In genomic region chr6:136505867-136506266, GRCm38 (mm10) we compare ENCODE assay signal across 8 mouse cellular contexts. TPM values are rescaled to one million over a fixed set of nuclear protein-coding genes. Genes with fewer than 3 reads are reported as not detected.
DNase-seq lines count a peak whose midpoint lies in the region; ATAC-seq and TF ChIP-seq lines count a peak whose summit lies in the region.
"Not testable (repeated sequence)": the region's sequence is repeated elsewhere in the genome, so short reads cannot be mapped to it uniquely, and the experiment has no call there.

Atf7ip (plus strand) TSS chr6:136506167.

- TF ChIP-seq POLR2A in CH12.LX (IDR thresholded peaks at IDR 0.05; ENCODE audit: low read depth, low read length); cerebellum, adult 2 months (IDR thresholded peaks at IDR 0.05; ENCODE audit: borderline replicate concordance, insufficient read depth, low read length): not testable (repeated sequence)

- not testable (repeated sequence) for H3K4me1 ChIP-seq in CH12.LX (ENCODE audit: control insufficient read depth in 1 of 2, insufficient read depth in 2 of 2); cerebellum, adult 2 months (ENCODE audit: control insufficient read depth, insufficient read depth, low read length); forebrain, postnatal 0 days (ENCODE audit: insufficient read depth); heart, embryonic 14.5 days (ENCODE audit: control insufficient read depth in 2 of 2, insufficient read depth in 2 of 2, low read length in 2 of 2); intestine, embryonic 14.5 days (replicated peaks; ENCODE audit: control insufficient read depth, insufficient read depth, low read length); lung, postnatal 0 days (ENCODE audit: insufficient read depth, low read depth, low read length); neural tube, embryonic 14.5 days (ENCODE audit: control insufficient read depth, insufficient read depth, low read length)

- H3K27ac ChIP-seq in CH12.LX (ENCODE audit: insufficient read depth, low read depth); cerebellum, adult 2 months (ENCODE audit: insufficient read depth, low read length); forebrain, postnatal 0 days (ENCODE audit: low read depth, low read length); heart, embryonic 14.5 days (replicated peaks in 1 of 2; ENCODE audit: control insufficient read depth in 1 of 2, insufficient read depth in 1 of 2, low read depth in 2 of 2, low read length in 2 of 2); intestine, embryonic 14.5 days (ENCODE audit: low read depth); lung, postnatal 0 days (ENCODE audit: low read length); neural tube, embryonic 14.5 days (ENCODE audit: low read depth, low read length): not testable (repeated sequence)

- H3K9me3 ChIP-seq in CH12.LX (replicated peaks; ENCODE audit: low read length); forebrain, postnatal 0 days (ENCODE audit: low read length); heart, embryonic 14.5 days (ENCODE audit: control insufficient read depth, low read length); intestine, embryonic 14.5 days (ENCODE audit: control insufficient read depth, low read length); lung, postnatal 0 days (ENCODE audit: low read length); neural tube, embryonic 14.5 days (ENCODE audit: control insufficient read depth, low read length): not testable (repeated sequence)

- in situ Hi-C loops in CH12.LX (cut with MboI; ENCODE audit: low pct_ligation_motif_present, low pct_unique_long_range_greater_than_20kb, low sequenced_read_pairs) = not testable (repeated sequence)

- ATAC-seq in forebrain, postnatal 0 days; heart, embryonic 14.5 days (ENCODE audit: insufficient number of reproducible peaks, insufficient read depth, low FRiP score, low read depth); intestine, embryonic 14.5 days (replicated peaks; ENCODE audit: low FRiP score, low TSS enrichment, low read depth); lung, postnatal 0 days; neural tube, embryonic 14.5 days (ENCODE audit: low read depth): not testable (repeated sequence)

- WGBS in cerebellum, adult 2 months = 87% methylated on average over 3 of the region's 3 CpGs
- 94% methylated on average over 2 of the region's 3 CpGs for WGBS in forebrain, postnatal 0 days
- 67% methylated on average over 1 of the region's 3 CpGs for WGBS in heart, embryonic 14.5 days
- WGBS in intestine, embryonic 14.5 days = 84% methylated on average over 3 of the region's 3 CpGs
- 82% methylated on average over 2 of the region's 3 CpGs for WGBS in lung, postnatal 0 days
- 93% methylated on average over 2 of the region's 3 CpGs for WGBS in neural tube, embryonic 14.5 days

- not testable (repeated sequence) for TF ChIP-seq RAD21 in CH12.LX (IDR thresholded peaks at IDR 0.05; ENCODE audit: low read depth, low read length)

- not testable (repeated sequence) for TF ChIP-seq CTCF in CH12.LX (conservative IDR thresholded peaks at IDR 0.05 in 1 of 2, IDR thresholded peaks at IDR 0.05 in 1 of 2; ENCODE audit: low read depth in 2 of 2, low read length in 2 of 2); cerebellum, adult 2 months (IDR thresholded peaks at IDR 0.05; ENCODE audit: borderline replicate concordance, insufficient read depth, low read depth, low read length); forebrain, postnatal 0 days (IDR thresholded peaks at IDR 0.05; ENCODE audit: low read depth); lung, postnatal 0 days (IDR thresholded peaks at IDR 0.05)

- H3K9ac ChIP-seq in CH12.LX (ENCODE audit: insufficient read depth, low read depth); forebrain, postnatal 0 days; heart, embryonic 14.5 days (ENCODE audit: low read length); intestine, embryonic 14.5 days (ENCODE audit: low read length); lung, postnatal 0 days (replicated peaks; ENCODE audit: low read depth); neural tube, embryonic 14.5 days (replicated peaks; ENCODE audit: low read depth, low read length): not testable (repeated sequence)

- not testable (repeated sequence) for H3K36me3 ChIP-seq in CH12.LX (replicated peaks in 1 of 2; ENCODE audit: control insufficient read depth in 1 of 2, insufficient read depth in 1 of 2, low read length in 1 of 2); forebrain, postnatal 0 days (ENCODE audit: insufficient read depth); heart, embryonic 14.5 days (ENCODE audit: control insufficient read depth, insufficient read depth, low read length); intestine, embryonic 14.5 days (ENCODE audit: control insufficient read depth, insufficient read depth, low read length); lung, postnatal 0 days (ENCODE audit: insufficient read depth, low read length); neural tube, embryonic 14.5 days (ENCODE audit: control insufficient read depth, insufficient read depth, low read length)

- intact Hi-C loops in left cerebral cortex, postnatal 14 days (cut with DNase I) = not testable (repeated sequence)

- dilution Hi-C loops in CH12.LX (cut with MboI; ENCODE audit: extremely low pct_ligation_motif_present, extremely low pct_unique_long_range_greater_than_20kb, low sequenced_read_pairs) = not testable (repeated sequence)

- not testable (repeated sequence) for H3K4me2 ChIP-seq in CH12.LX (ENCODE audit: insufficient read depth, low read depth, poor library complexity, severe bottlenecking); forebrain, postnatal 0 days (ENCODE audit: low read depth); heart, embryonic 14.5 days (ENCODE audit: low read length); intestine, embryonic 14.5 days (ENCODE audit: low read length); lung, postnatal 0 days (replicated peaks; ENCODE audit: low read depth, low read length); neural tube, embryonic 14.5 days (ENCODE audit: low read depth, low read length)

- DNase-seq in CH12.LX (ENCODE audit: extremely low read depth); cerebellum, adult 2 months; forebrain, postnatal 0 days; intestine, embryonic 14.5 days (ENCODE audit: low spot score); left cerebral cortex, postnatal 14 days (ENCODE audit: low spot score in 2 of 2); lung, postnatal 0 days (ENCODE audit: low spot score): not testable (repeated sequence)

- not testable (repeated sequence) for TF ChIP-seq EP300 in CH12.LX (IDR thresholded peaks at IDR 0.05; ENCODE audit: low read length); lung, postnatal 0 days (IDR thresholded peaks at IDR 0.05)

- not testable (repeated sequence) for H3K79me2 ChIP-seq in CH12.LX (replicated peaks; ENCODE audit: control insufficient read depth, extremely low read depth, insufficient read depth, poor library complexity, severe bottlenecking)

- H3K4me3 ChIP-seq in CH12.LX (replicated peaks in 1 of 3; ENCODE audit: low read depth in 2 of 3, low read length in 2 of 3, poor library complexity in 1 of 3); cerebellum, adult 2 months (replicated peaks; ENCODE audit: insufficient read depth, low read depth, low read length); forebrain, postnatal 0 days (ENCODE audit: low read depth, low read length); heart, embryonic 14.5 days (ENCODE audit: control insufficient read depth in 1 of 2, insufficient read depth in 1 of 2, low read depth in 1 of 2, low read length in 2 of 2); intestine, embryonic 14.5 days (ENCODE audit: low read depth, low read length); lung, postnatal 0 days (ENCODE audit: low read depth, low read length); neural tube, embryonic 14.5 days (ENCODE audit: low read depth, low read length): not testable (repeated sequence)

- not testable (repeated sequence) for H3K27me3 ChIP-seq in CH12.LX (replicated peaks); cerebellum, adult 2 months (ENCODE audit: control insufficient read depth, insufficient read depth, low read length); forebrain, postnatal 0 days (ENCODE audit: insufficient read depth, low read length); heart, embryonic 14.5 days (ENCODE audit: control insufficient read depth, insufficient read depth, low read length); intestine, embryonic 14.5 days (replicated peaks; ENCODE audit: control insufficient read depth, insufficient read depth, low read length); lung, postnatal 0 days (replicated peaks; ENCODE audit: insufficient read depth, low read length); neural tube, embryonic 14.5 days (ENCODE audit: control insufficient read depth, insufficient read depth, low read length)

RNA-seq across cellular contexts. Expression of gene Atf7ip, which starts in this region (rescaled TPM):
- 20.4 and 35.4 TPM in 2 replicates for total RNA-seq in CH12.LX (2012; rRNA removed)
- total RNA-seq in CH12.LX (2014; rRNA removed) = 4.2 and 4.4 TPM in 2 replicates
- polyA plus RNA-seq in CH12.LX (2012; ENCODE audit: insufficient read length, low read depth) = 29.7 and 44.8 TPM in 2 replicates
- 70.5 and 83.0 TPM in 2 replicates for polyA plus RNA-seq in cerebellum, adult 2 months (2012; rRNA removed)
- 35.0 and 54.8 TPM in 2 replicates for total RNA-seq in forebrain, postnatal 0 days (2014; rRNA removed)
- 12.6 and 23.5 TPM in 2 replicates for polyA plus RNA-seq in forebrain, postnatal 0 days (2015; fragmentation: Nextera tagmentation; extraction: Ambion mirVana)
- polyA plus RNA-seq in heart, embryonic 14.5 days (2014; fragmentation: Nextera tagmentation; extraction: Ambion mirVana) = 40.8 and 47.0 TPM in 2 replicates
- 32.9 and 36.0 TPM in 2 replicates for polyA plus RNA-seq in intestine, embryonic 14.5 days (2014; fragmentation: Nextera tagmentation; extraction: Ambion mirVana)
- total RNA-seq in left cerebral cortex, postnatal 14 days (2021) = 100 to 1,000 TPM; 118 to 122 TPM
- polyA plus RNA-seq in lung, postnatal 0 days (2015; fragmentation: Nextera tagmentation; extraction: Ambion mirVana) = 13.9 and 14.9 TPM in 2 replicates
- 49.2 and 59.5 TPM in 2 replicates for polyA plus RNA-seq in neural tube, embryonic 14.5 days (2014; fragmentation: Nextera tagmentation; extraction: Ambion mirVana)
